Mouse (Mus musculus): ENCODE measurements at regions not wholly inside any gene's neighbourhood (a gene's known extent, or its start where the extent isn't known, plus 50 kb on each side); places are given as distances from the start of the nearest gene placed in this dataset.

DNA sequence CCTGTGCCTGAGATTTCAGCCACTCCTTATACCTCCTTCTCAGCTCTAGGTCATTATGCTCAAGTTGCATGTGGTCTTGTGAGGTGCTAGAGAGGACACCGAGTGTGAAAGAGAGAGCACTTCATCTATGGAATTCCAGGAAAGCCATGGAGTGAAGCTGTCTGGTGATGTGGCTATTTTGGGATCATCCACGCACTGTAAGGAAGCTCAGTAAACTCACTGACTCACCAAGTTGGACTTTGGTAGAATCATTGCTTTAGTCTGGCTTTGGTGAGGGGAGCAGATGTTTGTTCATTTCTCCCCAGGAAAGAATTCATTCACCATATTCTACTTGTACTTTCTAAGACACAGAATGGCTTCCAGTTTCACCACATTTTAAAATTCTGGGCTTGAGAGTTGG is 2167.1 kb downstream of the 4930444P10Rik start:
- H3K4me3 ChIP-seq (ENCODE audit: low read depth, low read length): no peak overlapping the region
- no peak overlapping the region for H3K27ac ChIP-seq (ENCODE audit: low read depth, low read length)
- no peak overlapping the region for H3K4me2 ChIP-seq (ENCODE audit: low read depth, low read length)
- H3K4me1 ChIP-seq (ENCODE audit: control insufficient read depth, insufficient read depth, low read length): no peaks in the 10 kb centered on the region
- 93% methylated on average over 2 of the region's 2 CpGs for WGBS
- no peak overlapping the region for H3K9ac ChIP-seq (replicated peaks; ENCODE audit: low read depth, low read length)
- no peak for ATAC-seq (ENCODE audit: low read depth)
- H3K9me3 ChIP-seq (ENCODE audit: control insufficient read depth, low read length): no peaks in the 10 kb centered on the region
- H3K36me3 ChIP-seq (ENCODE audit: control insufficient read depth, insufficient read depth, low read length): no peaks in the 10 kb centered on the region
- H3K27me3 ChIP-seq (ENCODE audit: control insufficient read depth, insufficient read depth, low read length): peaks cover 5% of the 10 kb centered on the region; the same call in 1 of the 2 replicates

- Histone ChIP-seq H3K36me3 (ENCODE audit: control insufficient read depth, insufficient read depth, low read length) (no peaks in the 10 kb centered on the region), H3K27ac (ENCODE audit: low read depth, low read length) (no peak overlapping the region), H3K9ac (replicated peaks; ENCODE audit: low read depth, low read length) (no peak overlapping the region), H3K4me1 (ENCODE audit: control insufficient read depth, insufficient read depth, low read length) (no peaks in the 10 kb centered on the region), H3K4me3 (ENCODE audit: low read depth, low read length) (no peak overlapping the region), H3K9me3 (ENCODE audit: control insufficient read depth, low read length) (no peaks in the 10 kb centered on the region), H3K4me2 (ENCODE audit: low read depth, low read length) (no peak overlapping the region), H3K27me3 (ENCODE audit: control insufficient read depth, insufficient read depth, low read length) (no peaks in the 10 kb centered on the region)
- WGBS: 91% methylated on average over 5 of the region's 5 CpGs
- ATAC-seq (ENCODE audit: low read depth): no peak
These were observed 2177.9 kb downstream of the 4930444P10Rik start for GRCm38 (mm10) chr1:13915216-13915615.

DNA sequence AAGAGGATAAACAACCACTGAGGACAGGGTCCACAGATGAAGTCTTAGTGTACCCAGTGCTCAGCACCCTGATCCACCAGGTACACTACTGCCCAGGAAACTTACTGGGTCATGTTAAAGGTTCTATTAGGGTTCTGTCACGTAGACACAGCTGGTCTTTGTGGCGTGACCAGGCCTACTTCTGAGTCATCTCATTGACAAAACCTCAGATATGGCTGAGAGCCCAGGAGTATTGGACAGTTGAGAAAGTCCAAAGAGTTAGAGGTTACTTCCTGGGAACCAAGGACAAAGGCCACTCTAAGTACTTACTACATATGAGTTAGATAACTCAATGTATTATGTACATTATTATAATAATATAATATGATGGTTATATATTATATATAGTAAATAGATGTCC is 2214.0 kb downstream of the 4930444P10Rik start:
- H3K4me3 ChIP-seq (ENCODE audit: low read depth, low read length): no peak overlapping the region
- H3K9me3 ChIP-seq (ENCODE audit: control insufficient read depth, low read length): no peaks in the 10 kb centered on the region
- no peak for ATAC-seq (ENCODE audit: low read depth)
- no peaks in the 10 kb centered on the region for H3K27me3 ChIP-seq (ENCODE audit: control insufficient read depth, insufficient read depth, low read length)
- no peaks in the 10 kb centered on the region for H3K36me3 ChIP-seq (ENCODE audit: control insufficient read depth, insufficient read depth, low read length)
- no peak overlapping the region for H3K9ac ChIP-seq (replicated peaks; ENCODE audit: low read depth, low read length)
- no peaks in the 10 kb centered on the region for H3K4me1 ChIP-seq (ENCODE audit: control insufficient read depth, insufficient read depth, low read length)
- WGBS: 95% methylated on average over 2 of the region's 2 CpGs
- no peak overlapping the region for H3K27ac ChIP-seq (ENCODE audit: low read depth, low read length)
- H3K4me2 ChIP-seq (ENCODE audit: low read depth, low read length): no peak overlapping the region

GRCm38 (mm10) chr1:13873925-13874324 is 2219.2 kb downstream of the 4930444P10Rik start:
- no peak overlapping the region for H3K9ac ChIP-seq (replicated peaks; ENCODE audit: low read depth, low read length)
- H3K4me1 ChIP-seq (ENCODE audit: control insufficient read depth, insufficient read depth, low read length): no peaks in the 10 kb centered on the region
- no peaks in the 10 kb centered on the region for H3K36me3 ChIP-seq (ENCODE audit: control insufficient read depth, insufficient read depth, low read length)
- no peaks in the 10 kb centered on the region for H3K9me3 ChIP-seq (ENCODE audit: control insufficient read depth, low read length)
- H3K4me3 ChIP-seq (ENCODE audit: low read depth, low read length): no peak overlapping the region
- H3K27ac ChIP-seq (ENCODE audit: low read depth, low read length): no peak overlapping the region
- no peak overlapping the region for H3K4me2 ChIP-seq (ENCODE audit: low read depth, low read length)
- no peak for ATAC-seq (ENCODE audit: low read depth)
- H3K27me3 ChIP-seq (ENCODE audit: control insufficient read depth, insufficient read depth, low read length): no peaks in the 10 kb centered on the region

DNA sequence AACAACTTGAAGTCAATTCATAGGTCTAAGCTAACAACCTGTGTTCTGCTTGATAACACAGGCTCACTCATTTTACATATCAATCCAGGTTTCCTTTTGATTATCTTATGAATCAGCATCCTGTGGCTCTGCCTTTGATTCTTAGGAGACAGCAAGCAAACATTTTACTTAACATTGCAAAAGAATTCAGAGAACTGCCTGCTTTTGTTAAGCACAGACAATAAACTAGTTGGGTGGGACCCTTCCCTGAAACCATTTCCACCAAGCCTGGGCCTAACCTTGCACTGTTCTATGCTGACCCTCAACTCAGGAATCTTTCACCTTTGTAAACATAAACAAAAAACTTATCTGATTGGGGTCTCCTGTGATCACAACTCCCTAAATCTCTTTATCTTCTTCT is 2220.6 kb downstream of the 4930444P10Rik start:
- Histone ChIP-seq H3K27ac (ENCODE audit: low read depth, low read length) (no peak overlapping the region), H3K4me1 (ENCODE audit: control insufficient read depth, insufficient read depth, low read length) (no peaks in the 10 kb centered on the region), H3K9ac (replicated peaks; ENCODE audit: low read depth, low read length) (no peak overlapping the region), H3K4me2 (ENCODE audit: low read depth, low read length) (no peak overlapping the region), H3K4me3 (ENCODE audit: low read depth, low read length) (no peak overlapping the region), H3K27me3 (ENCODE audit: control insufficient read depth, insufficient read depth, low read length) (no peaks in the 10 kb centered on the region), H3K36me3 (ENCODE audit: control insufficient read depth, insufficient read depth, low read length) (no peaks in the 10 kb centered on the region), H3K9me3 (ENCODE audit: control insufficient read depth, low read length) (no peaks in the 10 kb centered on the region)
- no peak for ATAC-seq (ENCODE audit: low read depth)

- WGBS: 84% methylated on average over 3 of the region's 3 CpGs
- ATAC-seq (ENCODE audit: low read depth): no peak
- H3K9ac ChIP-seq (replicated peaks; ENCODE audit: low read depth, low read length): no peak overlapping the region
These were observed 2222.4 kb downstream of the 4930444P10Rik start for GRCm38 (mm10) chr1:13870631-13871286.

GRCm38 (mm10) chr1:13865713-13866112 is 2227.4 kb downstream of the 4930444P10Rik start:
- H3K4me3 ChIP-seq (ENCODE audit: low read depth, low read length): no peak overlapping the region
- no peak overlapping the region for H3K9ac ChIP-seq (replicated peaks; ENCODE audit: low read depth, low read length)
- H3K36me3 ChIP-seq (ENCODE audit: control insufficient read depth, insufficient read depth, low read length): no peaks in the 10 kb centered on the region
- no peaks in the 10 kb centered on the region for H3K27me3 ChIP-seq (ENCODE audit: control insufficient read depth, insufficient read depth, low read length)
- no peak for ATAC-seq (ENCODE audit: low read depth)
- H3K4me2 ChIP-seq (ENCODE audit: low read depth, low read length): no peak overlapping the region
- no peaks in the 10 kb centered on the region for H3K4me1 ChIP-seq (ENCODE audit: control insufficient read depth, insufficient read depth, low read length)
- no peak overlapping the region for H3K27ac ChIP-seq (ENCODE audit: low read depth, low read length)
- H3K9me3 ChIP-seq (ENCODE audit: control insufficient read depth, low read length): no peaks in the 10 kb centered on the region

More at GRCm38 (mm10) chr1:13870631-13871286, 2222.4 kb downstream of the 4930444P10Rik start:
- Histone ChIP-seq H3K4me3 (ENCODE audit: low read depth, low read length) (no peak overlapping the region), H3K36me3 (ENCODE audit: control insufficient read depth, insufficient read depth, low read length) (no peaks in the 10 kb centered on the region), H3K9me3 (ENCODE audit: control insufficient read depth, low read length) (no peaks in the 10 kb centered on the region), H3K27ac (ENCODE audit: low read depth, low read length) (no peak overlapping the region), H3K4me1 (ENCODE audit: control insufficient read depth, insufficient read depth, low read length) (no peaks in the 10 kb centered on the region), H3K27me3 (ENCODE audit: control insufficient read depth, insufficient read depth, low read length) (no peaks in the 10 kb centered on the region), H3K4me2 (ENCODE audit: low read depth, low read length) (no peak overlapping the region)

DNA sequence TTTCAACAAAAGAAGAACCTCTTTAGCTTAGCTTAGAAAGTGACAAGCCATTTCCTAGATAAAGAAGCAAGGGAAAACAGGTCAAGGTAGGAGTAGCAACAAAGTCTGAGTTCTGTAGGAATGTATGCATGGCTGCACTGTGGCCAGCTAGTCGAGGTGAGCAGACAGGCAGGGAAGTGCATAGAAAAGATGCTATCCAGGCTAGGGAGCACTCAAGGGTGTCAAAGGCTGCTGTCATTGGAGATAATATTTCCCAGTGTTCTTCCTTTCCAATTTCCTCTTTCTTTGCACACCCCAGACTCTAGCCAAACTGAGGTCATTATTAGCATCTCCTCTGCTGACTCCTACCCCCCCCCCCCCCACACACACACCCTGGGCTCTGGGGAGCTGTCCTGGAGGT is 2229.4 kb downstream of the 4930444P10Rik start:
- ATAC-seq (ENCODE audit: low read depth): no peak
- Histone ChIP-seq H3K27me3 (ENCODE audit: control insufficient read depth, insufficient read depth, low read length) (no peaks in the 10 kb centered on the region), H3K36me3 (ENCODE audit: control insufficient read depth, insufficient read depth, low read length) (no peaks in the 10 kb centered on the region), H3K4me3 (ENCODE audit: low read depth, low read length) (no peak overlapping the region), H3K9ac (replicated peaks; ENCODE audit: low read depth, low read length) (no peak overlapping the region), H3K4me2 (ENCODE audit: low read depth, low read length) (no peak overlapping the region), H3K4me1 (ENCODE audit: control insufficient read depth, insufficient read depth, low read length) (no peaks in the 10 kb centered on the region), H3K9me3 (ENCODE audit: control insufficient read depth, low read length) (no peaks in the 10 kb centered on the region), H3K27ac (ENCODE audit: low read depth, low read length) (no peak overlapping the region)
- WGBS: 82% methylated on average over 1 of the region's 1 CpGs

- no peak for ATAC-seq (ENCODE audit: low read depth)
- 26% methylated on average over 5 of the region's 5 CpGs for whole genome bisulfite sequencing
These were observed 2232.0 kb downstream of the 4930444P10Rik start for GRCm38 (mm10) chr1:13861070-13861511.

More at GRCm38 (mm10) chr1:13861070-13861511, 2232.0 kb downstream of the 4930444P10Rik start:
- Histone ChIP-seq H3K9ac (replicated peaks; ENCODE audit: low read depth, low read length) (no peak overlapping the region), H3K4me1 (ENCODE audit: control insufficient read depth, insufficient read depth, low read length) (no peaks in the 10 kb centered on the region), H3K4me2 (ENCODE audit: low read depth, low read length) (no peak overlapping the region), H3K4me3 (ENCODE audit: low read depth, low read length) (no peak overlapping the region), H3K36me3 (ENCODE audit: control insufficient read depth, insufficient read depth, low read length) (no peaks in the 10 kb centered on the region), H3K9me3 (ENCODE audit: control insufficient read depth, low read length) (no peaks in the 10 kb centered on the region), H3K27ac (ENCODE audit: low read depth, low read length) (no peak overlapping the region), H3K27me3 (ENCODE audit: control insufficient read depth, insufficient read depth, low read length) (no peaks in the 10 kb centered on the region)
